Mouse (Mus musculus) G1E (cell line): ENCODE data around the gene Riox1.

Source experiments
- CTCF ChIP-seq: IDR thresholded peaks from 2 replicates; pipeline ENCODE4 v1.5.1; 2012; ENCODE audit warnings: low read depth, low read length, inconsistent platforms, mixed read lengths
- GATA1 ChIP-seq: IDR thresholded peaks from 2 replicates; pipeline ENCODE4 v1.6.1; 2012; ENCODE audit warnings: borderline replicate concordance, low read length, inconsistent platforms, mixed read lengths
- POLR2AphosphoS5 ChIP-seq: IDR thresholded peaks from 2 replicates; pipeline ENCODE4 v1.6.1; 2012; ENCODE audit warnings: low read depth, low read length, inconsistent platforms; ENCODE audit not compliant: insufficient replicate concordance
- TAL1 ChIP-seq: conservative IDR thresholded peaks from 2 replicates; pipeline ENCODE4 v1.6.1; 2012; ENCODE audit warnings: low read depth, low read length, inconsistent platforms, mixed read lengths

DNA sequence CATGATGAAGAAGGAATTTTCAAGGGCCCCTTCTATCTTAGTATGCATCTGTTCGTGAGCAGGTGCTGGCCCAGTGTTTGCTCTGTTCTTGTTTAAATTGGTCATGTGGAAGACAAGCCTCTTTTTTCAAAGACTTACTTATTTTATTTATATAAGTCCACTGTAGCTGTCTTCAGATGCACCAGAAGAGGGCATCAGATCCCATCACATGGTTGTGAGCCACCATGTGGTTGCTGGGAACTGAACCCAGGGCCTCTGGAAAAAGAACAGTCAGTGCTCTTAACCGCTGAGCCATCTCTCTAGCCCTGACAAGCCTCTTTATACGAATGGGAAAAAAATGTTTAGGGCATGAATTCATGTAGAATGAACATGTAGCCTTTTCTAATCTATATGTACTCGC lies 39.0 kb downstream of the Riox1 start:
- no peak for TF ChIP-seq CTCF
- no peak for TF ChIP-seq TAL1
- TF ChIP-seq GATA1 = no peak
- no peak for TF ChIP-seq POLR2AphosphoS5
